Mouse (Mus musculus): Measurements from ENCODE around the gene Ano6.

Gene Ano6

DNA sequence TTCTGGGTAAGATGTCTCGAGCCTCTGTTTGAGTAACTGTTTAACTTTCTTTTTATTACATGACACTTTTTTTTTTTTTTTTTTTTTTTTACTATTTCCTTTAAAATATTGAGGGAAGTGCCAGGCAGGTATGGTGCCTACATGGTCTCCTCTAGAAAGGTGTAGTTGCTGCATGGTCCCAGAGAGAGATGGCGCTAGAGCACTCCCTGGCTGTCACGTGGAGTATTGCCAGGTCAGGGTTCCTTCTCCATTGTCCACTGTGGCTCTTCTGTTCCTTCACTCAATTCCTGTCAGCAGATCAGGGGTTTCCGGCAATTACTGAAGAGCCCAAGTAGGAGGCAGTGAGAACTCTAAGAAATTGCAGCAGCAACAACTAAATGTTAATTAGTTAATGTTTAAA, 152.8 kb downstream of the Ano6 start:
- peak; percentile 48 for DNase-seq

DNA sequence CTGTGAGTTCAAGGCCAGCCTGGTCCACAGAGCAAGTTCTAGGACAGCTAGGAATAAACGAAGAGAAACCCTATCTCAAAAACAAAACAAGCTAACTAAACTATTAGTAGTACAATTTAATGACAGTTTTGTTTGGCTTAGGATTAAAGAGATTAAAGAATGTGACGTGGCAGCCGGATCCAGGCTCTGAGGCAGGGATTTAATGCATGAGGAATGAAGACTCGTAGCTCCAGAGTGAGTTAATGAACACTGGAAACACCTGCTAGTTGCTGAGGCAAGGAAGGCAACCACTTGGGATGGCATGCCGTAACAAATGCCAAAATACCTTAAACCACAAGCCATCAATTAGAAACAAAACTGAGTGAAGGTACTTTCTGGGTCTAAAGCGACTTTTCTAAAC, 153.7 kb downstream of the Ano6 start:
- no peak for DNase-seq

DNA sequence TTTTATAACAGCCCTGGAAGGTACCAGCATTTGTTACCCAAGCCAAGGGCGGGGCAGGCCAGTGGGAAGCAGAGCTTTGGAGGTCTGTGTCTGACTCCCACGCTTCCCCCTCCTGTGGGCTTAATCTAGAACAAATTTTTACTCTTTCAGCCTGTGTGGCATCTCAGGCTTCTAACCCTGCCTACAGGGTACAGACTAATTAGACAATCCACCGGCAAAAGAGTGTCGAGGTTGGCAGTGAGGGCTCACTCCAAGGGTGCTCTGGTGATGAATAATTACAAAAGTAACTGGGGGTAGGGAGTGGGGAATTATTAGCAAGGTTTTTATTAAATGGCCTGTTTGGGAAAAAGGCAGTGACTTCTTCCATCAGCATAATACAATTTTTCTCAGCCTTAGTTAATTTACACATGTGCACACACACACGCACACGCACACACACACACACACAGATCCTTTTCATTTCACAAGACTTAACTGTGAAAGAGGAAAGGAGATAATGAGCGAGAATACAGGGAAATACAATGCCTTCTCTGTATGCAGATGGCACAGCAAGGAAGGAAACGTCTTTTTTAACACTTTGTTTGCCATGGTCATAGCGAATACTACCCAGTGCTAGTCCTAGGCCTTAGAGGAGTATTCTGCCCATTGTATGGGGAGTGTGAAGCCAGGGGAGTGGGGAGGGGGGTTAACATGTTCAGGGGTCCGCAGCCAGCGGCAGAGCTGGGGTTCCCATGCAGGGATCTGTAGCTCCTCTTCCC, 155.5 kb downstream of the Ano6 start:
- DNase-seq, result no peak

DNA sequence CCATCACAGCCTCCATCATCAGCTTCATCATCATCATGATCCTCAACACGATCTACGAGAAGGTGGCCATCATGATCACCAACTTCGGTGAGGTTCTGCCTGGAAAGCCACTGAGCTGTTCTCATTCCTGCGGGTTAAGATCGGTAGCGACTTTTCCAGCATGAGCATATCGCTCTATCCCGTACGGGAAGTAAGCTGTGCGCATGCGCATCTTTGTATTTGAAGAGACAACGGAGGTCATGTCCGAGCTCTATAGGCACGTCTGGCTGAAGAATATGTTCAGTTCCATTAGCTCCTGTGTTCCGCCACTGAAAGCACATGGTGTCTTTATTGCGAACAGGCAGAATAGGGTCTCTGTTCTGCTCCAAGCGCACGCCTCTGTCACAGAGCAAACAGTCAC, 157.8 kb downstream of the Ano6 start:
- no peak for DNase-seq

DNA sequence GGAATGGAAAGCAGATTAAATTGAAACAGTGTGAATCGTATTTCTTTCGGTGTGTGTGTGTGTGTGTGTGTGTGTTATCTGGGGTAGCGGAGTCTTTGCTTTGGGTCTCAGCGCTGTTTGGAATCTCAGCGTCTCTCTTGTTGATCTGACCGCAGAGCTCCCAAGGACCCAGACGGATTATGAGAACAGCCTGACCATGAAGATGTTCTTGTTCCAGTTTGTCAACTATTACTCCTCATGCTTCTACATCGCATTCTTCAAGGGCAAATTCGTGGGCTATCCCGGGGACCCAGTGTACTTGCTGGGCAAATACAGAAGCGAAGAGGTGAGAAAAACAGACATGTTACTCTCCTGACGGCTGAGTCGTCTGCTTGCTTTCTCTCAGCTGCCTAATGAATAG, 158.7 kb downstream of the Ano6 start:
- no peak for DNase-seq

DNA sequence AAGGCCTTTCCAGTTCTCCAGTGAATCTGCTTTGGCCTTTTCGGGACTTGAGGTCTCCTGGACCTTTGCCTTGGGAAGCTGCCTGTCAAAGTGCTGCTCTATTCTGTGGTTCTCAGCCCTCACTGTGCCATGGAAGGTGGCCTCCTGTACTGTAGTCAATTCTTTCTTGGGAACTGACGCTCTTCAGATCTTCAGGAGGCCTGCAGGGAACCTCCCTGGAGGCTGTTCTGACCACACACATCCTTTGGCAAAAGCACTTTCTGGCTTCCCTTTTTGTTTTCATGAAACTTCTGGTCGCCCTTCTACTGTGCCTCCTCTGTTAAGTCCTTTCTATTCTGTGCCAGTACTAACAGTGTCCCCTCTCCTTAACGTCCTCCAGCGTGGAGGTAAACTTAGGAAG, 160.9 kb downstream of the Ano6 start:
- DNase-seq, result no peak

DNA sequence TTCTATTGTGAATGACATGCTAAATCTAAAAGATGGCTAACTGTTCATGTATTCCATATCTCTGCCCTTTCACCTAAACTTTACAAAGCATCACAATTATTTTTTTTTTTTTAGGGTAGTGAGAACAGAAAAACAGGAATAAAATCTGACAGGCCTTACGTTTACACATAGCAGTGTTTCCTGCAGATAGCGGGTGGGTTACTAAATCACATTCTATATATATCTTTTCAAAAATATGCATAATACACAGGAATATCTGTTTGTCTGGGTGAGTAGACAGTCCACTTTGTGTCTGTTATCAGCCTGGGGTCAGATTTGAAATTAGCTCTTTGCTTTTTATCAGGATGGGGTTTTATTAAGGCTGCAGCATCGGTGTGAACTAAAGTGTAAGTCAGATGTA, 166.0 kb downstream of the Ano6 start:
- DNase-seq, result no peak

DNA sequence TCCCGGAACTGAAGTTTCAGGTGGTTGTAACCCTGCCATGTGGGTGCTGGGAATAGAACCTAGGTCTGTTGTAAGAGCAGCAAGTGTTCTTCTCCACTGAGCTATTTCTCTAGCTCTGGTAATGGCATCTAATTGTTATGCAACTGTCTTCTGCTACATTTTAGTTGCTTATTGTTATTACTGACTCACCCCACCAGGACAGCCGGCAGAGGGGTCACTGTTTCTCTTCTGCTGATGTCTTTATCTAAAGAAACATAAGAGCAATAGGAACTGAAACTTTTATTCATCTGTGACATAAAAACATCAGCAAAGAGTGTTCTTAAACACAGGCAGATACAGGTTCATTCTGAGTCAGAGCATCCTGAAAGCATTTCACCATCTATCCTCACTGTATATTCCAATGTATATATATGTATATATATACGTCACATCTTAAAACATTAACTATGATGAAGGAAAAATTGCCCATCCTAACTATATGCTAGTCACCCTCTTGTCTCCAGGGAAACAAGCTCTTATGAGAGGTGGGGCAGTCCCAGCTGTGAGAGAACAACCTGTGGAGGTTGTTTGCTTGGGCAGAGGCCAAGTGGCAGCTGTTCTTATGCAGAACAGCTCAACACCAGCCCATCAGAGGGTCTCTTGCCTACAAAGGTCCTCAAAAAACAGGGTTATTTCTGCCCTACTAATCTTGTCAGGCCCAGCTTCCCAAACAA, 171.9 kb downstream of the Ano6 start:
- DNase-seq, result no peak

DNA sequence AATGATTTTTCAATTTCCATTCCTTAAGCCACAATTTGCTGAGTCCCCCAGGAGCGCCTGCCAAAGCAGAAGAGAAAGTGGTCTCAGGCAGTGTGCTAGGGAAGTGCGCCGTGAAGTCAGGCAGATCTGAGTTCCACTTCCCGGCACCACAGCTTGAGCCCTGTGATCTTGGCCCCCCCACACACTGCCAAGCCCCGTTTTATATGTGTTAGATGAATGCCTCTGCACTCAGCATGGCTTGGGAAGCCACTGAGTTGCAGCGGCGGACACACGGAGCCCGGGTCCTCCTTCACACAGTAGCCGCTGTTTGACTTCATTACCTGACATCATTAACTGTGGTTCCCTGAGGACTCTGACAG, 172.5 kb downstream of the Ano6 start:
- no peak for DNase-seq

DNA sequence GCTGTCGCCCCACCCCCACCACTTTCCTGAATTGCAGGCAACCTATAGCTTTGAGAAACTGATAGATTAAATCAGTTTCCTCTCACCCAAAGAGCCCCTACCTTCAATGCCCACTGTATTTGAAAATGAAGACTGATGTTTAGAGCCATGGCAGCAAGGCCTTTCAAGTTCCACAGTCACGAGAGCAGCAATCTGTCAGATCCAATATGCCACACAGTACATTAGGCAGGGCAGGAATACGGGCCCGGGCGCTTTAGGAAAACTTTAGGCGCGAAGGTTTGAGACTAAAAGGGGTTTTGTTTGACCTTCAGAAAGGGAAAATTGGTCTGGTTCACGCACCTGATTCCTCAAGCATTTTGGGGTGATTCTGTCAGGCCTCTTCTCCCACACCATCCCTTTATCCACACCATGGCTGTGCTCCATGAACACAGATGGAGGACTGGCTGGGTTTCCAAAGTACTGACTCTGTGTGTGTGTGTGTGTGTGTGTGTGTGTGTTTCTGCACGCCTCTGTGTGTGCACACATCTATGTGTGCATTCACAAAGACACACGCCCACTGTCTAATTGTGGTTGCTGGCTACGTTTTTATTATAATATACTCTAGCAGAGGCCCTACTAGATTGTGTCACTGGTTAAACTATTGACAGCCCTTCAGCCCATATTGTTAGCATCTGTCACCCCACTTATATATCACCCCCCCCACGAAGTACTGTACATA, 173.0 kb downstream of the Ano6 start:
- DNase-seq, result no peak

DNA sequence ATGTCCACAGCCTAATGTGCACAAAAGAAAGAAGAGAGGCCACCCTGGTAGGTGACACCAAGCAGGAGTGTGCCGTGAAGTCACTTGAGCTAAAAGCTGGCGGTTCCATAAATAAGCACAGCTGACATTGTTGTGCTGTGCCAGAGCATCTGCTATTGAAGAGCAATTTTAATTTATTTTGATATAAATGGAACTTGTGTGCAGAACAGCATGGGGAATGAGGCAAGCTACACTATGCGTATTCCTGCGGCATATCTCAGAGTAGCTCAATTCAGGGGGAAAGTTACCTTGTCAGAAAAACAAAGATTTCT, 173.6 kb downstream of the Ano6 start:
- no peak for DNase-seq

DNA sequence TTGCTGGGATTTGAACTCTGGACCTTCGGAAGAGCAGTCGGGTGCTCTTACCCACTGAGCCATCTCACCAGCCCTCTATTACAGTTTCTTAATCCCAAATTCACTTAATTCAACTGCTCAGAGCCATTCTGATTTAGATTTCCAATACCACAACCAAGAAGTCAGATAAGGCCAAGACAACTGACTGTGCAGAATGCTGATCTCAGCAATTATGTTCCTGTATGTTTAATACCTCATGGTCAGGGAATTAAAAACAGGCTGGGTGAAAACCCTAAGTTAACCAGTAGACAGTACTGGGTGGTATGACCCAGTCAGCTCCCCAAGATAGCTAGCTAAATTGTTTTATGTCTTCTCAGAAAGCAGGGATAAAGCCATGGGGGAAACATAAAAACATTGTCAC, 176.3 kb downstream of the Ano6 start:
- DNase-seq, result no peak

DNA sequence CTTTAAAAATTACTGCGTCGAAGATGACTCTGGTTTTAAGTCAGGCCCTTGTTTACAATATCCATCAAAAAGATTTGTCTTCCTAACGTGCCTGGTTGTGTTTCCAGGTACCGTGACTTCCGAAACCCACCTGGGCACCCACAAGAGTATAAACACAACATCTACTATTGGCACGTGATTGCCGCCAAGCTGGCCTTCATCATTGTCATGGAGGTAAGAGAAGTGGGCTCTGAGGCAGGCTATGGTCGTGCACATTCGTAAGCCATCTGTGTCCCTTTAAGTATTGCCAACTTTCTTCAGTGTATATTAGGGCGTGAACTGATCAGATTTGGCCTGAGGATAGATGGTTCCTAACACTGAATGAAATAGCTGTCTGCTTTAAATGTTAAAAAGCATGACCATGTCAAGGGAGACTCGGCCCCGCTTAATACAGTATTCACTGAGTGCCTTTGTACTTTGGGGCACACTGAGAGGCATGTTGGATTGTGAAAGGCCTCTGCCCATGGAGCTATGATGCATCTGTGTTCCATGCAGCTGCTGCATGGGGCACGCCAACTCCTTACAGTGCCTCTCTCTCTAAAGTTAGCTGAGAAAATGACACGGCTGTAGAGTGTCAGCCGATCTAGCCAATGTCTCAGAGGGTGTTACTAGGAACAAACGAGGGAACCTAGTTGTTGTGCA, 177.0 kb downstream of the Ano6 start:
- DNase-seq, result no peak

DNA sequence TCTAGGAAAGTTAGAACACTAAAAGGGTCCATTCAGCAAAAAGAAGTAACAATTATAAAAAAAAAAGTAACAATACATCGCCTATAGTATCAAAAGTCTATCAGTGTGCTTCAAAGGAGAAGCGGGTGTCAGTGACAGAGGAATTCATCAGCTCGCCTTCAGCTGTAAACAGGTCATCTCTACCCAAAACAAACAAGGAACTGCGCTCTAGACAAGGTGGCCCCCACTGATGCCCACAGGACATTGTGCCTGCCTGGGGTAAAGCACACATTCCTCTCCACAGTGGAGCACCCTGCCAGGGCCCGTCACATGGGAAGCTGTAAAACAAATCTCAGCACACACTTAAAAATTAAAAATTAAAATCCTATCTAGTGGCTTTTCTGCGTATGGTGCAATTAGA, 179.0 kb downstream of the Ano6 start:
- no peak for DNase-seq

DNA sequence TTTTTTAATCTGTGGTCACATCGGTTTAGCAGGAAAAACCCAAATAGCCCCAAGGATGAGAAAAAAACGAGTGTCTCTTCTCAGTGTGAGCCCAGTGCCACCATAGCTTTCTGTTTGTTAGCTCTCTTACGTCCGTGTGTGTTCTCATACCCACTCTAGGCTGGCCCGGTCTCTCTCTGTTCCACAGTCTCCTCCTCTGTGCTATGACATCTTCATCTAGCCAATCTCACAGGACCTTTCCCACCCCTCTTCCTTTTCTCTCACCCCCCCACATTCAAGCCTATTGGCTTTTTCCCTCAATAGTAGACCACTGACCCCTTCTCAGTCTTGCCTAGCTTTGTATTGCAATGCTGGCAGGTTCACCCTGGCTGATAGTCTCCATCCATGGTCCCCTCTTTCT, 179.5 kb downstream of the Ano6 start:
- no peak for DNase-seq

DNA sequence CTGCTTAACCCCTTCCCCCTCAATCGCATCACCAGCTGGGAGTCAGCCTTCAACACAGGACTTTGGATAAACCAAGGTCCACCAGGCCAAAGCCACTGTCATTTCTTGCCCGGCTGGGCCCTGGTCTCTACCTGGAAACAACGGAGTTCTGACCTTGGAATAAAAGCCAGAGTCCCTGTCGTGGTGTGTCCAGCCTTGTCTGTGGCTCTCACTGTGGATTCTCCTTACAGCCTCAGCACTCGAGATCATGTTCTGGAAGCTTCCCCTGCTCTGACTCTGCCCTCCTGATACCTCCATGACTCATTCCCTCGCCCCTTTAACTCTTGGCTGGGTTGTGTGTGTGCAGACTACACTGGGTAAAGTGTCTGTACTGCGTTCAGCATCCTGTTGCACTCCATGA, 180.0 kb downstream of the Ano6 start:
- no peak for DNase-seq

DNA sequence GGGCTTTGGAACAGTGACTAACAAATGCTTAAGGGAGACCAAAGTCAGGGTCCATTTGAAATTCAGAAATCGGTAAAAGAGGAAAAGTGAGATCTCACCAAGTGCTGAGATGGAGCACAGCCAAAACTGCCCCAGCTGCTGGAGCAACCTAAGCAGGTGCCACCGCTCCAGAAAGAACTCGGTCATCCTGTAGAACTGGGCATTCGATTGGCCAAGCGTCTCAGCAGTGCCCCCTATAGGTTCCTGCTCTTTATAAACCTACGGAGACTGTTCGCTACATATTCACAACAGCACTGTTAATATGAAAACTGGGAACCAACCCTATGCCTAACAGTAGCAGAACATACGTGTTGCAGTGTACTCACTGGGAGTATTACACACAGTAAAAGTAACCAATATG, 180.7 kb downstream of the Ano6 start:
- DNase-seq, result peak; percentile 25

DNA sequence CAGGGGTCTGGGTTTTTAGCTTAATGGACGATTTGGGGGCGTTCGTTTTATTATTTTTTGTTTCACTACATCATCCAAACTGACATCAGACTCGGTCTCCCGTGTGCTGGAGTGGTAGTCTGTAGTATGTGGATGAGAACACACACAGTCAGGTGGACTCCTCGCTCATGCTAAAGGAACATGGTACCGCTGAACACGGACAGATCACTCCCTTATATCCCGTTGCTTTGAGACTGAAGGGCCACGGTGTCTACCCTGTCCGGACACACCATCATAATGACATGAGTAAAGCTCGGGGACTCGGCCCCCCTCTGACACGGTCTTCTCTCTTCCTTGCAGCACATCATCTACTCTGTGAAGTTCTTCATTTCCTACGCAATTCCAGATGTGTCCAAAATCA, 181.5 kb downstream of the Ano6 start:
- DNase-seq, result no peak

DNA sequence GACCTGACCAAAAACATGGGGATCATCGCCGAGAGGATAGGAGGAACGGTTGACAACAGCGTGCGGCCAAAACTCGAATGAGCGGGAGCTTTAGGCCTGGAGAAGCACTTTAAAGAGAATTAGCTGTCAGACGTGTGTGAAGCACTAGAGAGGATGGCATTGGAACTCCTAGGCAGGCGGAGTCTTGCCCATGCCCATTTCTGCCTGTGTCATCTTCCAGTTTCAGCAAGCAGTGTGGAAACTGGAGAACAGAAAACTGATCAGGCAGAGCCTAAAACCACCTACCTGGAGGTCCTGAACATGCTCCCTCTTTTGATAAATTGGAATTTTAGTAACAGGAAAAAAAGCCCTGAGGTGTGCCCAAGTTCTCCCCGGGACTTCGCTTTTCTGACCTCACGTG, 182.0 kb downstream of the Ano6 start:
- no peak for DNase-seq

DNA sequence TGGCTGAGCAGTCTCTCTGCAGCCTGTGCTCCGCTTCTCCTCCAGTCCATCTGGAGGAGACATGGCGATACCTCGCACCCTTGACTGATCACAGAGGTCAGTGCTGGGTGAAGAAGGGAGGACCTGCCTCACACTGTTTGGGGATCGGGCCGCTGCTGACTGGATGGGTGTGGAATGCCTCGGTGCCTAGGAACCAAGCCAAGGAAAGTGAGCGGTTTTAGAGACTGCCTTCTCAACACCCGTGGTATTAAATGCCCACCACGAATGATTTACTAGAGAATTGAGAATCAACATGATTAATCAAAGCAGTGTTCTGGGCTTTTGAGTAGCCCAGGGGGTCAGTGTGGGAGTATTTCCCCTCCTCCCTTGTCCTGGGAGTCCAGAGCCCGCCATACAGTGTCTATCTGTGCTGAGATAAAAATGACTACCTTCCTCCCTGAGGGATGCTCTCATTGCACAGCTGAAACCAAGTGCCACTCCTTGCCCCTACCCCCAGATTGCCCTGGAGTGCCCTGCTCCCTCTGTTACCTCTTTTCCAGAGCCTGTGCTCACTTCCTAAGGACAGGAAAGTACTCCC, 183.5 kb downstream of the Ano6 start:
- no peak for DNase-seq

DNA sequence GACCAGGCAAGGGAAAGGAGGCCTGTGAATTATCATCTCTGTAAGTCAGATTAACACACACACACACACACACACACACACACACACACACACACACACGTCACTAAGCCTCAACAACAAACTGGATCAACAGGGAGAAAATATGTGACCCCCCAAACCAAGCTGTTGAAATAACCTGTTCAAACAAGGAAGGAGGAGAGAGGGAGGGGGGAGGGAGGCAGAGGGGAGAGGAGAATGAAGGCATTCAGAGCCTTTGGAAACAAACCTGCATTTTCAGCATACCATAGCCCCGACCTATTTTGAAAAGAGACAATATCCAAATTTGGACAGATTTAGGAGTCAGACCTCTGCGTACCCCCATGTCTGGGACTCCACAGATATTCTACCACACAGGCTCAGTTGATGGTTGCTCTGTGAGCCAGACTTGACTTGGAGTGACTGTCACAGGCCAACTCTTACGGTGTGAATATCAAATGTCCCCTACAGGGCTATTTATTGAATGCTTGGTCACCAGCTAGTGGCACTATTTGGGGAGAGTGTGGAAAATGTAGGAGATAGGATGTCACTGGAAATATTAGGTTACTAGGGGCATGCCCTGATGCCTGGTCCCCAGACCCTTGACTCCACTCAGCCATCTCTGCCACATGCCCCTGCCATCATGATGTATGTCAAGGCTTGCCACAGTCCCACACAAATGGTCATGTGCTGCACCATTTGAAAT, 185.7 kb downstream of the Ano6 start:
- no peak for DNase-seq

DNA sequence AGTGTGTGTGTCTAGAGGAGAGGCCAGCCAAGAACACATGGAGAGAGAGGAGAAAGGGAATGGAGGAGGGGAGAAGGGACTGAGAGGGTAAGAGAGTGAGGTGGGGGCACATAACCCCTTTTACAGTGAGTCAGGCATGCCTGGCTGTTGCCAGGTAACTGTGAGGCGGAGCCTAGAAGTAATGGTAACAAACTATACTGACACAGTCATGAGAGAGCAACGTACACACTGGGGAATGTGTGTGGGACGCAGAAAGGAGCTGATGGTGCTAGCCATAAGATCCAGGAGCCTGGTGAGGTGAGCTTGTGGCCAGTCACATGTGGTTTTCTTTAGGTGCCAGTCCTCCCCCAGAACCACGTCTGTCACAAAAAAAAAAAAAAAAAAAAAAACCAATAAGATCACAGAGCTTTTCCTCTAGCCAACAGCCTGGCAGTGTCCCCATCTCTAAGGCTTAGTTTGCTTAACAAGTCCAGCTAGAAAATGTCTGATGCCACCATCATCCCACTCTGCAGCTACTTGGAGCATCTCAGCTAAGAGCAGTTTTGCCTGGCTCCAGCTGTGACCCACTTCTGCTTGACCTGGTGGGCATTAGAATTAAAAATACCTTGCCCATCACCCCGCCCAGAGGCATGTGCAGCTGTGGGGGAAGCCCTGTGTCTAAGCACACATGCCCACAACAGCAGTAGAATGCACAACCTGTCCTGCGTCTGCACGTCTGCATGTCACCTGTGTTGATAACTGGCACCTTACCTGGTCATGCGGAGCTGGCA, 186.7 kb downstream of the Ano6 start:
- DNase-seq, result no peak

Data from lung, postnatal 14 days (tissue).